Mouse (Mus musculus) lung, postnatal 0 days (tissue): ENCODE results near the gene Foxs1. TPM values are rescaled to one million over a fixed set of nuclear protein-coding genes. Genes with fewer than 3 reads are reported as not detected.

Experiments
- ATAC-seq: fragments of 200-750 bp; cut with Nextera tagmentation; 2 replicates; pipeline ENCODE4 v1.8.0; 2017; ENCODE audit warnings: moderate library complexity
- DNase-seq: peaks from one replicate; pipeline ENCODE4 v3.0.0-alpha.2; 2016; ENCODE audit warnings: low spot score
- H3K27ac ChIP-seq: fragments of 300-500 bp; sonication (generic); 2 replicates; pipeline ENCODE4 v1.5.1; 2014; ENCODE audit warnings: antibody characterized with exemption, mild to moderate bottlenecking, low read length, mixed read lengths
- H3K27me3 ChIP-seq: fragments of 300-500 bp; sonication (generic); replicated peaks from 2 replicates; pipeline ENCODE4 v1.6.1; 2014; ENCODE audit warnings: low read length, mixed read lengths; ENCODE audit not compliant: insufficient read depth
- H3K36me3 ChIP-seq: fragments of 300-500 bp; sonication (generic); 2 replicates; pipeline ENCODE4 v1.6.1; 2014; ENCODE audit warnings: low read length, mixed read lengths; ENCODE audit not compliant: insufficient read depth
- H3K4me1 ChIP-seq: fragments of 300-500 bp; sonication (generic); 2 replicates; pipeline ENCODE4 v1.6.1; 2014; ENCODE audit warnings: antibody characterized with exemption, low read depth, low read length, mixed read lengths; ENCODE audit not compliant: insufficient read depth
- H3K4me2 ChIP-seq: fragments of 300-500 bp; sonication (generic); replicated peaks from 2 replicates; pipeline ENCODE4 v1.6.1; 2014; ENCODE audit warnings: low read depth, mild to moderate bottlenecking, low read length, moderate library complexity, mixed read lengths
- H3K4me3 ChIP-seq: fragments of 300-500 bp; sonication (generic); 2 replicates; pipeline ENCODE4 v1.5.1; 2014; ENCODE audit warnings: low read depth, low read length
- H3K9ac ChIP-seq: fragments of 300-500 bp; sonication (generic); replicated peaks from 2 replicates; pipeline ENCODE4 v1.6.1; 2014; ENCODE audit warnings: low read depth, mild to moderate bottlenecking
- H3K9me3 ChIP-seq: fragments of 300-500 bp; sonication (generic); 2 replicates; pipeline ENCODE4 v1.6.1; 2016; ENCODE audit warnings: low read length, mixed read lengths
- CTCF ChIP-seq: IDR thresholded peaks from 2 replicates; pipeline ENCODE4 v1.5.1; 2016; ENCODE audit warnings: antibody characterized with exemption, mild to moderate bottlenecking
- EP300 ChIP-seq: IDR thresholded peaks from 2 replicates; pipeline ENCODE4 v1.6.1; 2016; ENCODE audit warnings: antibody characterized with exemption, mild to moderate bottlenecking, control low read depth
- WGBS: fragments of 180-500 bp; shearing (Covaris S2); extraction: QIAGEN DNeasy Blood & Tissue Kit; methylation state at CpG from one replicate; pipeline ENCODE4 v1.1.7; 2014; 5-methylcytosine and 5-hydroxymethylcytosine counted together
- polyA plus RNA-seq: library from polyadenylated mRNA; unstranded; fragments of >200 nt; fragmentation: Nextera tagmentation; extraction: Ambion mirVana; gene quantifications from 2 replicates; pipeline ENCODE4 v1.2.1, GENCODE M21; 2015

Foxs1 gene
- polyA plus RNA-seq, 1 experiment from 2014 or later = 13.2 TPM

- no peak for TF ChIP-seq CTCF
- no peak for TF ChIP-seq EP300
- H3K9ac ChIP-seq = no peak overlapping the region
- H3K9me3 ChIP-seq = no peaks in the 10 kb centered on the region
- 31% methylated on average over 2 of the region's 2 CpGs for WGBS
- H3K4me2 ChIP-seq = 0 out of 2 replicates have a peak overlapping the region, but pooled peaks have one; percentile 17
- H3K36me3 ChIP-seq = no peaks in the 10 kb centered on the region
- no peaks in the 10 kb centered on the region for H3K27me3 ChIP-seq
- ATAC-seq = peak; percentile 27; the same call in 1 of the 2 replicates
- H3K27ac ChIP-seq = peak overlapping the region; percentile 39
- H3K4me1 ChIP-seq = 0 out of 2 replicates have a peak, but pooled peaks cover 3% of the 10 kb centered on the region
- H3K4me3 ChIP-seq = no peak overlapping the region
- DNase-seq = no peak
Measured at GRCm38 (mm10) chr2:152930276-152930675, 2.7 kb downstream of the Foxs1 start.

DNA sequence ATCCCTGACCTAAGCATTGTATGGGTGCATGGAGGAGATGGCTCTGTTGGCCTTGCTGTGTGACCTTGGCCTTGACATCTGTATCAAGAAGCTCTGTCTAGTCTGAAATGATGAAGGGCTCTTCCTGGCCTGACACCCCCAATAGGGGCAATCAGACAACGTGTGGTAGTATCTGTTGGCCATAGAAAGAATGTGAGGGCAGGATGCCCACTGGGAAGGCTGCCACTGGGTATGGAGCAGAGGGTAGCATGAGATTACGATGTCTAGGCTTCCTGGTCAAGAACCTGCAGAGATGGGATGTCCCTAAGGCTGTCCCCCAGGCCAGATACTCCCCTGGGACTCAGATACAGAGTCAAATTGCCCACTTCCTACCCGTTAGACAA lies 4.0 kb downstream of the Foxs1 start:
- H3K4me3 ChIP-seq = no peak overlapping the region
- TF ChIP-seq EP300 (no peak), CTCF (no peak)
- DNase-seq (no peak), ATAC-seq (no peak)
- H3K36me3 ChIP-seq = no peaks in the 10 kb centered on the region
- H3K27ac ChIP-seq = peak overlapping the region; percentile 54; the same call in 1 of the 2 replicates
- no peaks in the 10 kb centered on the region for H3K9me3 ChIP-seq
- WGBS = 46% methylated on average over 3 of the region's 3 CpGs
- H3K4me2 ChIP-seq = no peak overlapping the region
- no peak overlapping the region for H3K9ac ChIP-seq
- H3K4me1 ChIP-seq = 0 out of 2 replicates have a peak, but pooled peaks cover 3% of the 10 kb centered on the region
- H3K27me3 ChIP-seq = no peaks in the 10 kb centered on the region

DNA sequence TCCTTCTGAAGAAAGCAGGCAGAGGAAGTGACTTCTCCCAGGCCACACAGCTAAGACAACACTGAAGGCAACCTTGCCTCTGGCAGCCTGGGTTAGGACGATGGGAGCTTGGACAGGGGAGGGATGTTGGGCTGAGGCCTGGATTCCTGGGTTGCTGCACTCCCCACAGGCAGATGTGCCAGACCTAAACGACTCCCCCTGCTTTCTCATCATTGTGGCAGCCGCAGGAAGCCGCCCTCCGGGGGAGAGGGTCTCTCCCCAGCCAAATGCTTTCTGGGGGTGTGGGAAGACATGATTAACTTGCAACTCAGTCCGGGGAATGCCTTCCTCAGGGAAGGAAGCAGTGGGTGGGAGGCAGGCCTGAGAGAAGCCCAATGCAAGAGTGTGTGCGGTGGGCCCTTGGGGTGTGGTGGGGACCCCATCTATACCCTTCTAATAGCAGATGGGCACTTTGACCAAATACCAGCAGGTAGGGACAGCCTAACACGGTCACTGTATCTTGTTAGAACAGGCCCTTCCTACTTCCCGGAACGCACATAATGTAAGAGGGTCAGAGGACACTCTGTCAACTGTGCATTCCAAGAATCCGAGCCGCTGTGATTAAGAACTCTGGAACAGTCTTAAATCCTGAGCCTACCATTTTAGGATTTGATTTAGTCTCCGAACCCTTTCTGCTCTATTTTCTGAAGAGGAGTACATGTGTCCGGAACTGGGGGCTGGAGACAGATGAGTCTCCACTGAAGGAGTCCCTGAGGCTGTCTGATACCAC lies 4.6 kb downstream of the Foxs1 start:
- no peak overlapping the region for H3K4me3 ChIP-seq
- ATAC-seq = no peak
- H3K4me1 ChIP-seq = 0 out of 2 replicates have a peak, but pooled peaks cover 3% of the 10 kb centered on the region
- 46% methylated on average over 14 of the region's 14 CpGs for WGBS
- no peak for DNase-seq
- no peaks in the 10 kb centered on the region for H3K27me3 ChIP-seq
- TF ChIP-seq CTCF (no peak), EP300 (no peak)
- H3K9me3 ChIP-seq = no peaks in the 10 kb centered on the region
- no peak overlapping the region for H3K4me2 ChIP-seq
- H3K27ac ChIP-seq = peak overlapping the region; percentile 54; the same call in 1 of the 2 replicates
- no peaks in the 10 kb centered on the region for H3K36me3 ChIP-seq
- no peak overlapping the region for H3K9ac ChIP-seq

- H3K4me2 ChIP-seq = no peak overlapping the region
Measured at GRCm38 (mm10) chr2:152927371-152927770, 5.6 kb downstream of the Foxs1 start.

GRCm38 (mm10) chr2:152926896-152927295 lies 6.1 kb downstream of the Foxs1 start:
- Histone ChIP-seq H3K36me3 (no peaks in the 10 kb centered on the region), H3K27me3 (no peaks in the 10 kb centered on the region), H3K4me3 (no peak overlapping the region), H3K4me1 (0 out of 2 replicates have a peak, but pooled peaks cover 3% of the 10 kb centered on the region), H3K9me3 (no peaks in the 10 kb centered on the region), H3K27ac (no peak overlapping the region), H3K9ac (no peak overlapping the region), H3K4me2 (no peak overlapping the region)
- DNase-seq = no peak
- no peak for TF ChIP-seq EP300
- no peak for TF ChIP-seq CTCF
- WGBS = 65% methylated on average over 9 of the region's 9 CpGs
- no peak for ATAC-seq

More at GRCm38 (mm10) chr2:152927371-152927770, 5.6 kb downstream of the Foxs1 start:
- no peak for TF ChIP-seq EP300
- no peak for TF ChIP-seq CTCF
- Histone ChIP-seq H3K9me3 (no peaks in the 10 kb centered on the region), H3K4me3 (no peak overlapping the region), H3K9ac (no peak overlapping the region), H3K27me3 (no peaks in the 10 kb centered on the region), H3K36me3 (no peaks in the 10 kb centered on the region), H3K27ac (no peak overlapping the region), H3K4me1 (0 out of 2 replicates have a peak, but pooled peaks cover 3% of the 10 kb centered on the region)
- WGBS = 43% methylated on average over 5 of the region's 5 CpGs
- no peak for DNase-seq
- ATAC-seq = no peak

DNA sequence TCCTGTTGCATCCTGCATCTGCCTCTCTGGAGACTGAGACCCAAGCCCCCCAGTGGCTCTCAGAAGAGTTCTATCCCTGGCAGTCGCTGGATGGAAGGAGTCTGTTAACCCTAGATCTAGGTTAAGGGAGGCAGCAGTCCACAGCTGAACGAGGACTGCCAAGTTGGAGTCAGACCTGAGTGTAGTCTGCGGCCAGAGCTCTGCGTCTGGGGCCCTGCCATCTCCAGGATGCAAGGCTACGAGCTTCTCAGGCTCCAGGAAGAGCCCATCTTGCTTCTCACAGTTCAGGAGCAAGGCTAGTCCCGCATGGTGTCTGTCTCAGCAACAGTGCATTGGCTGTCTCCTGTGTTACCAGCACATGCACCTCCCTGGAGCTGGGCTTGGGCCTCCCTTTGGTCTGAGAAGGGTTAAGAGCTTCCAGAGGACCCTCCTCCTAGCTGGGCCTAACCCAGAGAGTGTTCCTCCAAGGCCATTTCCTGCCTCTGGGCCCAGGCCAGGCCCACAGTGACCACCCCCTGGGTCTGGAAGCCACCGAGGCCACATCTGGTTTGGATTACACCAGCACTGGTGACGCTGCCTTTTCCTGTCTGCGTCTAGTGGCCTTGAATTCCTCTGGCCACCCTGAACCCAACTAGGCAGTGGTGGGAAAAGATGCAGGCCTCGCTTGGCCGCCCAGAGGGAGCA lies 7.7 kb downstream of the Foxs1 start:
- 0 out of 2 replicates have a peak, but pooled peaks cover 3% of the 10 kb centered on the region for H3K4me1 ChIP-seq
- H3K9me3 ChIP-seq = no peaks in the 10 kb centered on the region
- H3K27me3 ChIP-seq = no peaks in the 10 kb centered on the region

More for the DNA sequence above, 7.7 kb downstream of the Foxs1 start:
- Histone ChIP-seq H3K9ac (no peak overlapping the region), H3K36me3 (no peaks in the 10 kb centered on the region), H3K27ac (peak overlapping the region; percentile 52), H3K4me3 (no peak overlapping the region), H3K4me2 (no peak overlapping the region)
- no peak for TF ChIP-seq EP300
- no peak for TF ChIP-seq CTCF
- ATAC-seq (peak; percentile 77), DNase-seq (peak; percentile 77)
- WGBS = 37% methylated on average over 11 of the region's 11 CpGs
